Mouse (Mus musculus): ENCODE measurements around the gene Mrto4.
"Not testable (repeated sequence)": the region's sequence is repeated elsewhere in the genome, so short reads cannot be mapped to it uniquely, and the experiment has no call there.

The Mrto4 gene

GRCm38 (mm10) chr4:139351931-139352711 is at the start of gene Mrto4, which contains the start of the genes Emc1 and Ubr4:
Gene Mrto4 (minus strand): TSS chr4:139352576.
Gene Emc1 (plus strand): TSS chr4:139352587.
Gene Ubr4 (plus strand): TSS chr4:139352609.
- DNase-seq (ENCODE audit: low read depth) = peak; percentile 91

GRCm38 (mm10) chr4:139400487-139400886 is 48.1 kb upstream of the Mrto4 start:
- no peak for DNase-seq (ENCODE audit: low read depth)

DNA sequence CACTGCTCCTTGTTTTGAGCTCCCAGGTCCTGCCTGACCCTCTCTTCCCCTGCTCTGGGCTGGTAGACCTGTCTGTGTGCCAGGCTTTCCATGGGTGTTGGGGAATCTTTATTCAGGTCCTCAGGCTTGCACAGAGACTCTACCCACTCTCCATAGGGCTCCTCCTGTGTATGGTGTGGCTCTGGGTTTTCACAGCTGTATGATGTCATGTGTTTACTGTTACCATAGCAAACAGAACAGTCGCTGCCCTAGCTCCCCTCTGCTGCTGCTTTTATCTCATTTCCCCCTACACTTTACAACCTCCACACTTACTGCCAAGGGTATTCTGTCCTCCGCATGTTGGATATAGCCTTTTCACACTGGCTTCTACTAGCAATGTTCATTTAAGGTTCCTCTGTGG is 43.1 kb upstream of the Mrto4 start:
- DNase-seq (ENCODE audit: low read depth) = no peak

GRCm38 (mm10) chr4:139389557-139389956 is 37.2 kb upstream of the Mrto4 start:
- DNase-seq (ENCODE audit: low read depth) = no peak

GRCm38 (mm10) chr4:139386869-139387319 is 34.5 kb upstream of the Mrto4 start:
- DNase-seq (ENCODE audit: low read depth) = peak; percentile 11

GRCm38 (mm10) chr4:139385841-139386240 is 33.5 kb upstream of the Mrto4 start:
- DNase-seq (ENCODE audit: low read depth) = not testable (repeated sequence)

- DNase-seq (ENCODE audit: low read depth) = no peak
Measured at GRCm38 (mm10) chr4:139382231-139382630, 29.9 kb upstream of the Mrto4 start.

GRCm38 (mm10) chr4:139381452-139381845 is 29.1 kb upstream of the Mrto4 start:
- DNase-seq (ENCODE audit: low read depth) = peak; percentile 51

- DNase-seq (ENCODE audit: low read depth) = peak; percentile 62
Measured at GRCm38 (mm10) chr4:139380775-139381451, 28.5 kb upstream of the Mrto4 start.

DNA sequence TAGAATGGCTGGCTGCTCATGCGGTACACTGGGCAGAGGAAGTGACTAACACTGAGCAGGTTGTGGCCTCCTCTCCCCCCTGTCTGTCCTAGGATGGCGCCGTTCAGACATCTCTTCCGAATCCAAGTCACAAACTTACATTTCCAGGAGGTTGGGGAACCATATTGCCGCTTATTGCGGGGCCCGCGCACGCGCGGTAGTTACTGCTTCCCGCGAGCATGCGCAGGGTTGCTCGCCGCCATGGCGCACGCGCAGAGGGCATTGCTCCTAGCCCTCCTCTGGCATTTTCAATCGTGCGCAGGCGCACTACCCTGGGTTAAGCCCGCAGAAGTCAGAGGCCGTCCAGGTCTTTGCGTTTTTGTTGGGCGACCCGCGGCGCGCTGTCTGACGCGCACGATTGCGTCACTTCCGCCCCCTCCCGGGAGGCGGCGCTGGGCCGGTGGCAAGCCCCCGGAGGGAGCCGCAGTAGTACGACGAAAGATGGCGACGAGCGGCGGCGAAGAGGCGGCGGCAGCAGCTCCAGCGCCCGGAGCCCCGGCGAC is 27.9 kb upstream of the Mrto4 start:
- peak; percentile 100 for DNase-seq (ENCODE audit: low read depth)

- no peak for DNase-seq (ENCODE audit: low read depth)
Measured at GRCm38 (mm10) chr4:139379719-139380118, 27.3 kb upstream of the Mrto4 start.

DNA sequence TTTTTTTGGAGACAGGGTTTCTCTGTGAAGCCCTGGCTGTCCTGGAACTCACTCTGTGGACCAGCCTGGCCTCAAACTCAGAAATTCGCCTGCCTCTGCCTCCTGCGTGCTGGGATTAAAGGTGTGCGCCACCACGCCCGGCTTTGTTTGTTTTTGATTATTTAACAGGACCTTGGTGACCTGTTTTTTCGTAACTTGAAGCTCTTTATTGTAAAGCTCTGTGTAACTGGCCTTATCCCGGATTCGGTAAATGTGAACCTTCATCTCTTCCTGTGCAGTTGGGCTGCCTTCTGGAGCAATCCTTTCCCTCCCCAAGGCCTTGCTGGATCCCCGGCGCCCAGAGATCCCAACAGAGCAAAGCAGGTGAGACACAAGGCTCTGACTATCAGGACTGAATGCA is 21.2 kb upstream of the Mrto4 start:
- no peak for DNase-seq (ENCODE audit: low read depth)

DNA sequence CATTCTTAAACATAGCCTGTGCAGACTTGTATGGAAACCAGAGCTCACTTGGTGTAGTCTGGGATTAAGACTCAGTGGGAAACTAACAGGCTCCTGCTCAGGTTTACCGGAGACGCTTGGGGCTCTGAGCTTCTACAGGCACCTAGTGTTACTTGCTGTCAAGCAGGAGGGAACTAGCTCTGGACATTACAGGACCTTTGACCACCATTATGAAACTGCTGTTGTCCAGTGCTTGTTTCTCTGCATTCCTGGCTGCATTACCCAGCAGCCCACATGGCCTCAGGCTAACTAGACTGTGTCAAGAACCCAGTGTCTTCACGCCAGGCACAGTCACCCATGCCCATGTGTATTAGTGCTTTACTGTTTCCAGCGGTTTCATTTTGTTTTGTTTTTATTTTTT is 20.8 kb upstream of the Mrto4 start:
- no peak for DNase-seq (ENCODE audit: low read depth)

GRCm38 (mm10) chr4:139368038-139368437 is 15.7 kb upstream of the Mrto4 start:
- no peak for DNase-seq (ENCODE audit: low read depth)

DNA sequence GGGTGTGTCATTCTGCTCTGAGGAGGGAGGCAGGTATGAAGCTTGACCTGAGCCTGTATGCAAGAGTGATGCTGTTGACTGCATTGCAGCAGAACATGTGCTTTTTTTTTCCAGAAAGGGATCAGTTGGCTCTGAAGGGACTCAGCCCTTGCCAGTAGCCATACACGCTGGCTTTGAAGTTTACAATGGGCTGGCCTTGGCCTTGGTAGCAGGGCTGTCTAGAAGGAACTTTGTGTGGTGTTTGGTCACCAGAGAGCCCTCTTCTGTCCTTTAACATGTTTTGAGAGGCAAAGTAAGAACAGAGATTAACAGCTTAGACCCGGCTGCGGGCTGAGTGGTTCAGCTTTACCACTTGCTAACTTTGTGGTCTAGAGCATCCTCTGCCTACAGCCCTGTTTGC is 15.0 kb upstream of the Mrto4 start:
- DNase-seq (ENCODE audit: low read depth) = no peak

GRCm38 (mm10) chr4:139360761-139361548 is 8.6 kb upstream of the Mrto4 start:
- DNase-seq (ENCODE audit: low read depth) = no peak

DNA sequence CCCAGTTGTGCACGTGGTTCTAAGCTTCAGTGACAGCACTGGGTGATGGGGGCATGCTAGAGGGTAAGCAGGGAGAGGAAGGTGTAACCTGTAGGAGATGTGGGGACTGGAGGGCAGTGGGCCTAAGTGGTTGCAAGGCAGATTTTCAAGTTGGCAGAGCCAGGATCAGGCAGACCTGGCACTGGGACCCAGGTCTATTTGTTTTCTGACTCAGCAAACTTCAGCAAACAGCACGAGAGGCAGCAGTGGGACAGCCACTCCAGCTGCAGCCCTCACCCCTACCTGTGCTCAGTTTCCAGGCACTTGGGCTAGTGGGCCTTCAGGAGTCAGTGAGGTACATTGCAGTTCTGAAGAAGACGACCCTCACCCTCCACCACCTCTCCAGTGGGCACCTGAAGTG is 4.8 kb upstream of the Mrto4 start:
- DNase-seq (ENCODE audit: low read depth) = no peak

GRCm38 (mm10) chr4:139352832-139353231 is 456 bp upstream of the Mrto4 start:
- DNase-seq (ENCODE audit: low read depth) = no peak

DNA sequence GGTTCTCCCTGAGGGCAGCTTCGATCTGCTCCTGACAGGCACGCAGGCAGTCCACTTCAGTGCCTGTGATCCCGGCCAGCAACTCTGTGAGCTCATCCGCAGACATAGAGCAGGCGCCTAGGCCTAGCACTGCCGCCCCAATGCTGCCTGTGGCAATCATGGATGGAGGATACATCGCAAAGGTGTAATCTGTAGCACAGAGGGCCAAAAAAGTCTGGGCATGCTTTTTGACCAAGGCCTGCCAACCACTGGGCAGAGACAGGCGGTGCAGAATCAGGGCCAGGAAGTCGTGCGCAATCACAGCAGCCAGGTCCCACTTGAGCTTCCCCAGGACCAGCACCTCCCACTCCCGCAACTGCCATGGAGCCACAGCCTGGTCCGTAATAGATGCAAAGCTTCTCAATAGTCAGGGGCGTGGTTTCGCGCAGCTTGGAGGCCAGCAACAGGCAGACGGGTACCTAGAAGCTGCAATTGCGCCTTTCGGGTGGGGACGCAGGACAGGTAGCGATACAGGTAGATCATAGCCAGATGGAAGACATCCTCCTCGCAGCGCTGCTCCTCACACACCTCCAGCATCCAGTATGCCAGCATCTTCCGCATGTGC is 6.9 kb downstream of the Mrto4 start:
- no peak for DNase-seq (ENCODE audit: low read depth)

DNA sequence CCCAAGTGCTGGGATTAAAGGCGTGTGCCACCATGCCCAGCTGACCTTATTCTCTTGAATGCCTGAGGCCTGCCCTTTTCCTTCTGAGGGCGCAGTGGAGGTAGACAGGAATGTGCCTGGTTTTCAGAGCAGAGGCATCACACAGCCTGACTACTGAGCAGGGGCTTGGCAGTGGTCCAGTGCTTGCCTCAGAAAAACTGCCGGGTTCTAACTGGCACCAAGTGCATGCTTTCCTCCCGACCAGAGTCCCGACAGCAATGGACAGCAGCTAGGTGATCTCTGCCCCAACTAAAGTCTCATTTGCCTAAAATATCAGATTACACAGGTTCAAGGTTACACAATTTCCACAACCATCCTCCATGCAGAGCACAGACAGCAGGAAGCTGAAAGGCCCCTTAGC is 8.7 kb downstream of the Mrto4 start:
- DNase-seq (ENCODE audit: low read depth) = no peak

DNA sequence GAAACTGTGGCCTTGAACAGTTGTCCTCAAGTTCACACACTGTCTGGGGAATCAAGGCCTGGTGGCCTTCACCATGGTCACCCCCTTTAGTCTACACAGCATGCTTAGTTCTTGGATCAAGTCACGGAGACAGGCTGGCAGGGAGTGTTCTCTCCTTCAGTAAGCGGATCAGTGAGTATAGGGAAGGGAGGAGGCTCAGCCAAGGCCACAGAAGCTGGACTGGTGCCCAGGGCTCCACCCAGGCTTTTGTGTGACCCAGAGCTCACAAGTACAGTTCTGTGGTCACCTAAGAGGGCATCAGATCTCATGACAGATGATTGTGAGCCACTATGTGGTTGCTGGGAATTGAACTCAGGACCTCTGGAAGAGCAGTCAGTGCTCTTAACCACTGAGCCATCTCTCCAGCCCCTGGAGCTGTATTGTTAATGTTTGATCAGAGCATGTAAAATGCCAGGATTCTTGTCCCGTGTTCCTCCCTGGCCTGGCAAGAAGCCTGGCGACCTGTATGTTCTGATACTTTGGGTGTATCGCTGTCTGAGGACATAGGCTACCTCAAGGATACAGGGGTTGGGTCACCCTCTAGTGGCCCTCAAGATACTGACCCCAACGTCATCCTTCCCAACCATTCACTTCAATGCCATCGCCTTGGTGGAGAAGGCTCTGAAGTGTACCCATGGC is 10.7 kb downstream of the Mrto4 start:
- no peak for DNase-seq (ENCODE audit: low read depth)
